Mouse (Mus musculus) layer of hippocampus, postnatal 36 days (tissue): ENCODE results near the gene Ahcyl1. TPM values are rescaled to one million over a fixed set of nuclear protein-coding genes. Genes with fewer than 3 reads are reported as not detected.
A peak's percentile ranks its signal among the peaks of the same experiment; 100 is the strongest.
"Not testable (repeated sequence)": the region's sequence is repeated elsewhere in the genome, so short reads cannot be mapped to it uniquely, and the experiment has no call there.

ENCODE experiments used
- DNase-seq, 2 experiments: peaks; one replicate each; pipeline ENCODE4 v3.0.0; 2022
- total RNA-seq, 2 experiments: library from RNA; stranded (reverse); gene quantifications; 2 replicates each; pipeline ENCODE4 v1.2.3; 2021

Gene Ahcyl1
- total RNA-seq, 2 experiments from 2014 or later, result 335 to 338 TPM

- no peak for DNase-seq
Measured at GRCm38 (mm10) chr3:107655491-107655890, 40.9 kb downstream of the Ahcyl1 start.

- no peak for DNase-seq
Measured at GRCm38 (mm10) chr3:107654861-107655260, 41.5 kb downstream of the Ahcyl1 start.

- DNase-seq, result no peak
Measured at GRCm38 (mm10) chr3:107652968-107653367, 43.4 kb downstream of the Ahcyl1 start.

- DNase-seq, result not testable (repeated sequence)
Measured at GRCm38 (mm10) chr3:107650276-107650675, 46.1 kb downstream of the Ahcyl1 start.

GRCm38 (mm10) chr3:107646947-107647346, 49.4 kb downstream of the Ahcyl1 start:
- DNase-seq, result no peak

- DNase-seq, result no peak
Measured at GRCm38 (mm10) chr3:107637606-107638172, 58.7 kb downstream of the Ahcyl1 start.

- no peak for DNase-seq
Measured at GRCm38 (mm10) chr3:107636236-107636635, 60.1 kb downstream of the Ahcyl1 start.

- no peak for DNase-seq
Measured at GRCm38 (mm10) chr3:107635836-107636235, 60.5 kb downstream of the Ahcyl1 start.

- no peak for DNase-seq
Measured at GRCm38 (mm10) chr3:107633906-107634305, 62.5 kb downstream of the Ahcyl1 start.

- DNase-seq, result no peak
Measured at GRCm38 (mm10) chr3:107632786-107633185, 63.6 kb downstream of the Ahcyl1 start.

GRCm38 (mm10) chr3:107631523-107631958, 64.8 kb downstream of the Ahcyl1 start, which contains the start of gene Strip1:
Strip1 (minus strand) TSS chr3:107631694.
- DNase-seq, result peak; percentile 93

- DNase-seq, result peak; percentile 51 to 52
Measured at GRCm38 (mm10) chr3:107630682-107631522, 65.5 kb downstream of the Ahcyl1 start, which contains the start of gene Gm10961. Gm10961 (plus strand) TSS chr3:107631322.

- no peak for DNase-seq
Measured at GRCm38 (mm10) chr3:107629411-107629810, 66.9 kb downstream of the Ahcyl1 start.

GRCm38 (mm10) chr3:107628551-107628950, 67.8 kb downstream of the Ahcyl1 start:
- DNase-seq, result peak in 1 of 2 experiments; percentile 39

- DNase-seq, result no peak
Measured at GRCm38 (mm10) chr3:107627641-107628040, 68.7 kb downstream of the Ahcyl1 start.

- DNase-seq, result no peak
Measured at GRCm38 (mm10) chr3:107626751-107627150, 69.6 kb downstream of the Ahcyl1 start.

- no peak for DNase-seq
Measured at GRCm38 (mm10) chr3:107625536-107625935, 70.8 kb downstream of the Ahcyl1 start.

- no peak for DNase-seq
Measured at GRCm38 (mm10) chr3:107624424-107624823, 71.9 kb downstream of the Ahcyl1 start.

- DNase-seq, result no peak
Measured at GRCm38 (mm10) chr3:107622537-107622936, 73.8 kb downstream of the Ahcyl1 start.

- DNase-seq, result no peak
Measured at GRCm38 (mm10) chr3:107621286-107622075, 74.9 kb downstream of the Ahcyl1 start.

GRCm38 (mm10) chr3:107619911-107620310, 76.4 kb downstream of the Ahcyl1 start:
- DNase-seq, result no peak

GRCm38 (mm10) chr3:107617800-107618199, 78.6 kb downstream of the Ahcyl1 start:
- DNase-seq, result no peak
